Mouse (Mus musculus): ENCODE data around the gene Trpc5. TPM values are rescaled to one million over a fixed set of nuclear protein-coding genes. Genes with fewer than 3 reads are reported as not detected.

The Trpc5 gene
- polyA plus RNA-seq, 2 experiments: 0.28 to 0.50 TPM

GRCm38 (mm10) chrX:144687742-144688141 is 238 bp downstream of the Trpc5 start:
- peaks cover 16% of the 10 kb centered on the region for H3K27me3 ChIP-seq (ENCODE audit: control insufficient read depth, insufficient read depth, low read length)
- WGBS: 27% methylated on average over 20 of the region's 20 CpGs

GRCm38 (mm10) chrX:144652196-144652595 is 35.8 kb downstream of the Trpc5 start:
- no peak overlapping the region for H3K4me3 ChIP-seq (replicated peaks; ENCODE audit: low read length)
- H3K4me2 ChIP-seq (replicated peaks; ENCODE audit: low read depth, low read length, severe bottlenecking): no peak overlapping the region
- no peak for DNase-seq (ENCODE audit: low spot score)
- no peaks in the 10 kb centered on the region for H3K9me3 ChIP-seq (ENCODE audit: control insufficient read depth, low read length)
- no peak overlapping the region for H3K9ac ChIP-seq (ENCODE audit: low read depth, low read length, severe bottlenecking)
- H3K36me3 ChIP-seq (ENCODE audit: control insufficient read depth, insufficient read depth, low read length): no peaks in the 10 kb centered on the region
- ATAC-seq (ENCODE audit: low FRiP score, low read depth): no peak
- 82% methylated on average over 2 of the region's 2 CpGs for WGBS
- TF ChIP-seq POLR2A (IDR thresholded peaks at IDR 0.05; ENCODE audit: borderline replicate concordance, extremely low read depth, insufficient read depth, insufficient read length): no peak
- H3K27ac ChIP-seq (replicated peaks; ENCODE audit: low read depth, low read length): no peak overlapping the region
- no peaks in the 10 kb centered on the region for H3K27me3 ChIP-seq (ENCODE audit: control insufficient read depth, insufficient read depth, low read length)
- no peaks in the 10 kb centered on the region for H3K4me1 ChIP-seq (ENCODE audit: control insufficient read depth, insufficient read depth, low read length)

More at GRCm38 (mm10) chrX:144687742-144688141, 238 bp downstream of the Trpc5 start:
- no peaks in the 10 kb centered on the region for H3K4me1 ChIP-seq (ENCODE audit: control insufficient read depth, insufficient read depth, low read length)
- no peak overlapping the region for H3K9ac ChIP-seq (ENCODE audit: low read depth, low read length, severe bottlenecking)
- TF ChIP-seq POLR2A (IDR thresholded peaks at IDR 0.05; ENCODE audit: borderline replicate concordance, extremely low read depth, insufficient read depth, insufficient read length): no peak
- H3K27ac ChIP-seq (replicated peaks; ENCODE audit: low read depth, low read length): no peak overlapping the region
- H3K9me3 ChIP-seq (ENCODE audit: control insufficient read depth, low read length): no peaks in the 10 kb centered on the region
- DNase-seq (ENCODE audit: low spot score) (no peak), ATAC-seq (ENCODE audit: low FRiP score, low read depth) (no peak)
- H3K4me2 ChIP-seq (replicated peaks; ENCODE audit: low read depth, low read length, severe bottlenecking): peak overlapping the region; percentile 58
- H3K36me3 ChIP-seq (ENCODE audit: control insufficient read depth, insufficient read depth, low read length): no peaks in the 10 kb centered on the region
- peak overlapping the region; percentile 38 for H3K4me3 ChIP-seq (replicated peaks; ENCODE audit: low read length)

- Histone ChIP-seq H3K9me3 (ENCODE audit: control insufficient read depth, low read length) (no peaks in the 10 kb centered on the region), H3K4me2 (replicated peaks; ENCODE audit: low read depth, low read length, severe bottlenecking) (no peak overlapping the region), H3K4me1 (ENCODE audit: control insufficient read depth, insufficient read depth, low read length) (no peaks in the 10 kb centered on the region), H3K36me3 (ENCODE audit: control insufficient read depth, insufficient read depth, low read length) (no peaks in the 10 kb centered on the region), H3K27ac (replicated peaks; ENCODE audit: low read depth, low read length) (no peak overlapping the region), H3K9ac (ENCODE audit: low read depth, low read length, severe bottlenecking) (no peak overlapping the region), H3K27me3 (ENCODE audit: control insufficient read depth, insufficient read depth, low read length) (no peaks in the 10 kb centered on the region), H3K4me3 (replicated peaks; ENCODE audit: low read length) (no peak overlapping the region)
- TF ChIP-seq POLR2A (IDR thresholded peaks at IDR 0.05; ENCODE audit: borderline replicate concordance, extremely low read depth, insufficient read depth, insufficient read length): no peak
- ATAC-seq (ENCODE audit: low FRiP score, low read depth) (no peak), DNase-seq (ENCODE audit: low spot score) (no peak)
- 5% methylated on average over 1 of the region's 1 CpGs for WGBS
Measured at GRCm38 (mm10) chrX:144645394-144645793, 42.6 kb downstream of the Trpc5 start.

GRCm38 (mm10) chrX:144644756-144645155 is 43.2 kb downstream of the Trpc5 start:
- no peaks in the 10 kb centered on the region for H3K27me3 ChIP-seq (ENCODE audit: control insufficient read depth, insufficient read depth, low read length)
- H3K27ac ChIP-seq (replicated peaks; ENCODE audit: low read depth, low read length): no peak overlapping the region
- ATAC-seq (ENCODE audit: low FRiP score, low read depth): no peak
- H3K9ac ChIP-seq (ENCODE audit: low read depth, low read length, severe bottlenecking): no peak overlapping the region
- no peak overlapping the region for H3K4me2 ChIP-seq (replicated peaks; ENCODE audit: low read depth, low read length, severe bottlenecking)
- no peaks in the 10 kb centered on the region for H3K9me3 ChIP-seq (ENCODE audit: control insufficient read depth, low read length)
- no peak for DNase-seq (ENCODE audit: low spot score)
- no peaks in the 10 kb centered on the region for H3K36me3 ChIP-seq (ENCODE audit: control insufficient read depth, insufficient read depth, low read length)
- TF ChIP-seq POLR2A (IDR thresholded peaks at IDR 0.05; ENCODE audit: borderline replicate concordance, extremely low read depth, insufficient read depth, insufficient read length): no peak
- WGBS: 57% methylated on average over 3 of the region's 3 CpGs
- H3K4me3 ChIP-seq (replicated peaks; ENCODE audit: low read length): no peak overlapping the region
- no peaks in the 10 kb centered on the region for H3K4me1 ChIP-seq (ENCODE audit: control insufficient read depth, insufficient read depth, low read length)

- WGBS: 64% methylated on average over 4 of the region's 4 CpGs
Measured at GRCm38 (mm10) chrX:144612753-144613152, 75.2 kb downstream of the Trpc5 start.

GRCm38 (mm10) chrX:144536431-144536830 is 151.5 kb downstream of the Trpc5 start:
- Histone ChIP-seq H3K4me2 (replicated peaks; ENCODE audit: low read depth, low read length, severe bottlenecking) (no peak overlapping the region), H3K27ac (replicated peaks; ENCODE audit: low read depth, low read length) (no peak overlapping the region), H3K4me1 (ENCODE audit: control insufficient read depth, insufficient read depth, low read length) (no peaks in the 10 kb centered on the region), H3K36me3 (ENCODE audit: control insufficient read depth, insufficient read depth, low read length) (no peaks in the 10 kb centered on the region), H3K4me3 (replicated peaks; ENCODE audit: low read length) (no peak overlapping the region), H3K9ac (ENCODE audit: low read depth, low read length, severe bottlenecking) (no peak overlapping the region), H3K27me3 (ENCODE audit: control insufficient read depth, insufficient read depth, low read length) (no peaks in the 10 kb centered on the region), H3K9me3 (ENCODE audit: control insufficient read depth, low read length) (no peaks in the 10 kb centered on the region)
- no peak for TF ChIP-seq POLR2A (IDR thresholded peaks at IDR 0.05; ENCODE audit: borderline replicate concordance, extremely low read depth, insufficient read depth, insufficient read length)
- WGBS: 26% methylated on average over 1 of the region's 1 CpGs
- no peak for ATAC-seq (ENCODE audit: low FRiP score, low read depth)
- DNase-seq (ENCODE audit: low spot score): no peak

More at GRCm38 (mm10) chrX:144612753-144613152, 75.2 kb downstream of the Trpc5 start:
- DNase-seq (ENCODE audit: low spot score) (no peak), ATAC-seq (ENCODE audit: low FRiP score, low read depth) (no peak)
- Histone ChIP-seq H3K9ac (ENCODE audit: low read depth, low read length, severe bottlenecking) (no peak overlapping the region), H3K4me2 (replicated peaks; ENCODE audit: low read depth, low read length, severe bottlenecking) (no peak overlapping the region), H3K4me3 (replicated peaks; ENCODE audit: low read length) (no peak overlapping the region), H3K36me3 (ENCODE audit: control insufficient read depth, insufficient read depth, low read length) (no peaks in the 10 kb centered on the region), H3K27me3 (ENCODE audit: control insufficient read depth, insufficient read depth, low read length) (no peaks in the 10 kb centered on the region), H3K27ac (replicated peaks; ENCODE audit: low read depth, low read length) (no peak overlapping the region), H3K9me3 (ENCODE audit: control insufficient read depth, low read length) (no peaks in the 10 kb centered on the region), H3K4me1 (ENCODE audit: control insufficient read depth, insufficient read depth, low read length) (no peaks in the 10 kb centered on the region)
- TF ChIP-seq POLR2A (IDR thresholded peaks at IDR 0.05; ENCODE audit: borderline replicate concordance, extremely low read depth, insufficient read depth, insufficient read length): no peak
